Mouse (Mus musculus): ENCODE measurements at regions not wholly inside any gene's neighbourhood (a gene's known extent, or its start where the extent isn't known, plus 50 kb on each side); places are given as distances from the start of the nearest gene placed in this dataset.

DNA sequence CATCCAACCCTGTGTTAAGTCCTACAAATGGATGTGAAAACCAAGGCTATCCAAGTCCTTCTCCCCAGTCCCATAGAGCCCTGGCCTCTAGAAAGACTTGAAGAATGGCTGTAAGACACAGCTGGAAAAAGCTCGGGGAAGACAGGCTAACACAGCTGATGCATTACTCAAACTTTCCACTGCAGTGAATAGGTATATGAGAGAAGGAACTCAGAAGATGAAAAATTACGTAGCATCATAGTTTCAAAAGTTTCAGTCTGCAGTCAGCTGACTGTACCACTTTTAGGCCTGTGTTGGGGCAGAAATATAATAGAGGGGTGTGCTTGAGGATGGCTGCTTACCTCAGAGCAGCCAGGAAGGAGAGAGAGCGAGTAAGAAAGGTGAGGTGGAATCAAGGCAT, 456.3 kb upstream of the Vstm2b start:
- no peak overlapping the region for H3K9ac ChIP-seq (ENCODE audit: low read depth, low read length, severe bottlenecking)
- no peak overlapping the region for H3K4me2 ChIP-seq (replicated peaks; ENCODE audit: low read depth, low read length, severe bottlenecking)
- 0 out of 2 replicates have a peak, but pooled peaks cover 6% of the 10 kb centered on the region for H3K9me3 ChIP-seq (ENCODE audit: control insufficient read depth, low read length)
- no peak for ATAC-seq (ENCODE audit: low FRiP score, low read depth)
- WGBS, result 80% methylated on average over 3 of the region's 3 CpGs
- no peak overlapping the region for H3K4me3 ChIP-seq (replicated peaks; ENCODE audit: low read length)
- no peak overlapping the region for H3K27ac ChIP-seq (replicated peaks; ENCODE audit: low read depth, low read length)
- H3K36me3 ChIP-seq (ENCODE audit: control insufficient read depth, insufficient read depth, low read length), result no peaks in the 10 kb centered on the region
- TF ChIP-seq POLR2A (IDR thresholded peaks at IDR 0.05; ENCODE audit: borderline replicate concordance, extremely low read depth, insufficient read depth, insufficient read length), result no peak
- no peaks in the 10 kb centered on the region for H3K27me3 ChIP-seq (ENCODE audit: control insufficient read depth, insufficient read depth, low read length)
- no peaks in the 10 kb centered on the region for H3K4me1 ChIP-seq (ENCODE audit: control insufficient read depth, insufficient read depth, low read length)
- DNase-seq (ENCODE audit: low spot score), result no peak

DNA sequence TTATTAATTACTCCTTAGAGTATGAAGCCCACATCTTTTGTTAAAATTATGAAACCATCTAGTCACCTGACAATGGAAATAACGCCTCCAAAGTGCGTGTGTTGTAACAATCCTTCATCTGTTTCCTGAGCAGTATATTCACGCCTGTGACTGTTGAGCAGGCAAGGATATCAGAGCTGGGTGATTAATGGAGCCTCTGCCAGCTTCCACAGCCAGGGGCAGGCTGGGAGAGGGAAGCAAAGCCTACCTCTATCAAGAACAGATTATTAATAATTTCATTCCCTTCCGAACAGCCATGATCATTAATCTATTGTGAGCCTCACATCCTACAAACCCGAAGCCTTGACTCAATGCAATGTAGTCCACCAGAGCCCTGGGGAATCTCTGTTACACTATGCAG, 431.7 kb upstream of the Vstm2b start:
- 75% methylated on average over 5 of the region's 5 CpGs for WGBS
- Histone ChIP-seq H3K4me2 (replicated peaks; ENCODE audit: low read depth, low read length, severe bottlenecking) (no peak overlapping the region), H3K4me3 (replicated peaks; ENCODE audit: low read length) (no peak overlapping the region), H3K4me1 (ENCODE audit: control insufficient read depth, insufficient read depth, low read length) (no peaks in the 10 kb centered on the region), H3K36me3 (ENCODE audit: control insufficient read depth, insufficient read depth, low read length) (no peaks in the 10 kb centered on the region), H3K27me3 (ENCODE audit: control insufficient read depth, insufficient read depth, low read length) (no peaks in the 10 kb centered on the region), H3K9me3 (ENCODE audit: control insufficient read depth, low read length) (no peaks in the 10 kb centered on the region), H3K9ac (ENCODE audit: low read depth, low read length, severe bottlenecking) (no peak overlapping the region), H3K27ac (replicated peaks; ENCODE audit: low read depth, low read length) (no peak overlapping the region)
- TF ChIP-seq POLR2A (IDR thresholded peaks at IDR 0.05; ENCODE audit: borderline replicate concordance, extremely low read depth, insufficient read depth, insufficient read length), result no peak
- DNase-seq (ENCODE audit: low spot score) (no peak), ATAC-seq (ENCODE audit: low FRiP score, low read depth) (no peak)

DNA sequence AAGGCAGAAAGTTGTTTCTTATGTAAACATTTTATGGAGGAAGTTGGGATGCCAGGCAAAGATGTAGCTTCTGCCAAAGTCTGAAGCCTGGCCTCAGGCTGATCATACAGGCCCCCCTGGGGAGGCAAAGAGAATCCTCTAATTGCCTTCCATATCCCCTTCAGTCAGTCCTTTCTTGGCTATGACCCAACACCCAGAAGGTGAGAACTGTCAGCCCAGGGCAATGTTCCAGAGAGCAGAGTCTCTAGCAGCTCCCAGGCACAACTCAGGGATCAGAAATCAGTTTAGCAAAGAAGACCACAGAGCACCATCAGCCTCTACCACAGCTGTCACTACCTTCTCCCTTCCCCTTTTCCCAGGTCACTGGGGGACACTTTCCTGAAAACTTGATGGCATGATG, 410.9 kb upstream of the Vstm2b start:
- TF ChIP-seq POLR2A (IDR thresholded peaks at IDR 0.05; ENCODE audit: borderline replicate concordance, extremely low read depth, insufficient read depth, insufficient read length), result no peak
- no peaks in the 10 kb centered on the region for H3K36me3 ChIP-seq (ENCODE audit: control insufficient read depth, insufficient read depth, low read length)
- no peak overlapping the region for H3K4me3 ChIP-seq (replicated peaks; ENCODE audit: low read length)
- H3K27ac ChIP-seq (replicated peaks; ENCODE audit: low read depth, low read length), result no peak overlapping the region
- no peaks in the 10 kb centered on the region for H3K27me3 ChIP-seq (ENCODE audit: control insufficient read depth, insufficient read depth, low read length)
- ATAC-seq (ENCODE audit: low FRiP score, low read depth), result no peak
- no peak for DNase-seq (ENCODE audit: low spot score)
- no peaks in the 10 kb centered on the region for H3K9me3 ChIP-seq (ENCODE audit: control insufficient read depth, low read length)
- H3K4me1 ChIP-seq (ENCODE audit: control insufficient read depth, insufficient read depth, low read length), result no peaks in the 10 kb centered on the region
- H3K4me2 ChIP-seq (replicated peaks; ENCODE audit: low read depth, low read length, severe bottlenecking), result no peak overlapping the region
- H3K9ac ChIP-seq (ENCODE audit: low read depth, low read length, severe bottlenecking), result no peak overlapping the region

DNA sequence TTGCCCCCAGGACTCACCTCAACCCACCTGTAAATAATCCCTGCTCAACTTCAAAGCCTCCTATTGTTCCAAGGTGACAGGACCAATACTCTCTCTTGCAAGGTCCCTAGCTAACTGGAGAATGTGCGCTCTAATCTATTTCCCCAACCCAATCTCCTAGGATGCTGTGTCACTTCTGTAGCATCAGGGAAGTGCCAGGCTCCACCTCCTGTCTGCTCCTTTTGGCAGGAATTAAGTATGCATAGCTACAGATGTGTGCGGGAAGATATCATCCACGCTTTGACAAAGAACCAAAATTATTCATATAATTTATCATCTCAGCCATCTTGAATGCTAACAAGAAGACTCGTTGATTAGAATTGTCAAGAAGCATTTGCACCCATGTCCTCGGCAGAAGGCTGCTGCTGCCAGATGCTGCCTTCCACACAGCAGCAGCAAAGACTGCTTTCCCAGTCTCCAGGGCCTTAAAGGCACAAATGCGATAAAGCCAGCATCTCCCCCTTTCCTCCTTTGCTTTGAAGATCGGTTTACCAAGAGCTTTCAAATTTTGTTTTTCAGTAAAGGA, 375.3 kb upstream of the Vstm2b start:
- no peaks in the 10 kb centered on the region for H3K4me1 ChIP-seq (ENCODE audit: control insufficient read depth, insufficient read depth, low read length)

GRCm38 (mm10) chr7:40536601-40537000, 361.5 kb upstream of the Vstm2b start:
- H3K9ac ChIP-seq (ENCODE audit: low read depth, low read length, severe bottlenecking), result no peak overlapping the region
- WGBS, result 29% methylated on average over 3 of the region's 3 CpGs
- no peak overlapping the region for H3K4me2 ChIP-seq (replicated peaks; ENCODE audit: low read depth, low read length, severe bottlenecking)
- H3K4me3 ChIP-seq (replicated peaks; ENCODE audit: low read length), result no peak overlapping the region
- peak; percentile 87 for ATAC-seq (ENCODE audit: low FRiP score, low read depth)
- no peaks in the 10 kb centered on the region for H3K27me3 ChIP-seq (ENCODE audit: control insufficient read depth, insufficient read depth, low read length)
- H3K4me1 ChIP-seq (ENCODE audit: control insufficient read depth, insufficient read depth, low read length), result peaks cover 3% of the 10 kb centered on the region; the same call in 1 of the 2 replicates
- no peak for TF ChIP-seq POLR2A (IDR thresholded peaks at IDR 0.05; ENCODE audit: borderline replicate concordance, extremely low read depth, insufficient read depth, insufficient read length)
- H3K9me3 ChIP-seq (ENCODE audit: control insufficient read depth, low read length), result 0 out of 2 replicates have a peak, but pooled peaks cover 4% of the 10 kb centered on the region
- H3K36me3 ChIP-seq (ENCODE audit: control insufficient read depth, insufficient read depth, low read length), result no peaks in the 10 kb centered on the region
- H3K27ac ChIP-seq (replicated peaks; ENCODE audit: low read depth, low read length), result no peak overlapping the region
- peak; percentile 79 for DNase-seq (ENCODE audit: low spot score)

More for the DNA sequence above, 375.3 kb upstream of the Vstm2b start:
- no peak overlapping the region for H3K27ac ChIP-seq (replicated peaks; ENCODE audit: low read depth, low read length)
- no peak for TF ChIP-seq POLR2A (IDR thresholded peaks at IDR 0.05; ENCODE audit: borderline replicate concordance, extremely low read depth, insufficient read depth, insufficient read length)
- no peak for ATAC-seq (ENCODE audit: low FRiP score, low read depth)
- H3K4me3 ChIP-seq (replicated peaks; ENCODE audit: low read length), result no peak overlapping the region
- no peaks in the 10 kb centered on the region for H3K27me3 ChIP-seq (ENCODE audit: control insufficient read depth, insufficient read depth, low read length)
- H3K36me3 ChIP-seq (ENCODE audit: control insufficient read depth, insufficient read depth, low read length), result no peaks in the 10 kb centered on the region
- no peaks in the 10 kb centered on the region for H3K9me3 ChIP-seq (ENCODE audit: control insufficient read depth, low read length)
- no peak for DNase-seq (ENCODE audit: low spot score)
- no peak overlapping the region for H3K9ac ChIP-seq (ENCODE audit: low read depth, low read length, severe bottlenecking)
- 72% methylated on average over 7 of the region's 7 CpGs for WGBS
- no peak overlapping the region for H3K4me2 ChIP-seq (replicated peaks; ENCODE audit: low read depth, low read length, severe bottlenecking)

Measured in limb, embryonic 14.5 days (tissue).